Mouse (Mus musculus): ENCODE results near the gene H2-T3.
"Not testable (repeated sequence)": the region's sequence is repeated elsewhere in the genome, so short reads cannot be mapped to it uniquely, and the experiment has no call there.

DNA sequence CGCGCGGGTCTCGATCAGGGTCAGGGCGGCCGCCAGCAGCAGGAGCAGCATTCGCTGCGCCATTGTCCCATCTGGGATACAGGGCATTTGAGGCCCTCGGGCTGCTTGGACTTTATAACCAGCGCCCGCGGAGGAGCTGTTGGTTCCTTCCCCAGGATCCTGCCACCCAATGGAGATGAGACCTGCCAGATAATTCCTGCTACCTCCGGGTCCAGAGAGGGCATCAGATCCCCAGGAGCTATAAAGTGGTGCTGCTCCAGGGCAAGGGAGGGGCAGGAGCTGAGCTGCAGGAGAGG is 44.3 kb downstream of the H2-T3 start:
- not testable (repeated sequence) for TF ChIP-seq POLR2A (IDR thresholded peaks at IDR 0.05; ENCODE audit: borderline replicate concordance, extremely low read depth, insufficient read depth, insufficient read length, poor library complexity, severe bottlenecking); CTCF (IDR thresholded peaks at IDR 0.05; ENCODE audit: borderline replicate concordance, extremely low read depth, insufficient read depth, insufficient read length)

Measured in brain, embryonic 14.5 days (tissue).